Mouse (Mus musculus) hindbrain, embryonic 15.5 days (tissue): ENCODE measurements around the gene Ccdc171. TPM values are rescaled to one million over a fixed set of nuclear protein-coding genes. Genes with fewer than 3 reads are reported as not detected.

Experiments
- polyA plus RNA-seq: library from polyadenylated mRNA; unstranded; fragments of >200 nt; fragmentation: Nextera tagmentation; extraction: Ambion mirVana; gene quantifications from 2 replicates; pipeline ENCODE4 v1.2.1, GENCODE M21; 2015

Gene Ccdc171
- polyA plus RNA-seq, 1 experiment from 2014 or later, result 4.0 TPM

Other genes starting within 250 kb of the Ccdc171 start
- 6.4 and 6.8 TPM in 2 replicates for gene Ttc39b, start 201.3 kb upstream of the Ccdc171 start, polyA plus RNA-seq
- gene Snapc3, start 107.8 kb upstream of the Ccdc171 start, polyA plus RNA-seq, result 60.6 and 65.0 TPM in 2 replicates
- gene Psip1, start 39.1 kb upstream of the Ccdc171 start, polyA plus RNA-seq, result 253 and 257 TPM in 2 replicates